ENCODE assay signal across 15 mouse cellular contexts in genomic region chr10:95390871-95391270, GRCm38 (mm10).
"Had no signal": no experiment of that assay in that cellular context is flagged by ENCODE, and none has a peak within 500 bp of the region (broad histone marks: within the 10 kb centered on the region; RNA-seq: fewer than 3 reads in every experiment).

No protein-coding gene starts in this region.

- H3K27ac ChIP-seq: lung, embryonic 15.5 days; macrophage; midbrain, embryonic 13.5 days; midbrain, embryonic 15.5 days; neural tube, embryonic 12.5 days; stomach, embryonic 15.5 days; stomach, postnatal 0 days had no signal

- H3K4me3 ChIP-seq: lung, embryonic 15.5 days; megakaryocyte, embryonic 14.5 days; midbrain, embryonic 13.5 days; midbrain, embryonic 15.5 days; neural tube, embryonic 12.5 days; stomach, embryonic 15.5 days had no signal

- DNase-seq: lung, adult 2 months; lung, postnatal 14 days; lung, postnatal 36 days; right cerebral cortex, postnatal 14 days; thymus, adult 2 months; thymus, postnatal 25 days; thymus, postnatal 4 days had no signal
